Mouse (Mus musculus) E14TG2a.4 (cell line): ENCODE results near the gene Dzip1.

Source experiments
- H3K27me3 ChIP-seq: 2 replicates; pipeline ENCODE4 v1.6.1; 2014; ENCODE audit warnings: low read length, control low read depth; ENCODE audit not compliant: insufficient read depth
- H3K36me3 ChIP-seq: 2 replicates; pipeline ENCODE4 v1.6.1; 2014; ENCODE audit warnings: low read length, control low read depth; ENCODE audit not compliant: insufficient read depth
- H3K4me1 ChIP-seq: replicated peaks from 2 replicates; pipeline ENCODE4 v1.6.1; 2014; ENCODE audit warnings: low read depth, low read length, control low read depth
- H3K4me3 ChIP-seq: replicated peaks from 2 replicates; pipeline ENCODE4 v1.5.1; 2014; ENCODE audit warnings: mild to moderate bottlenecking, low read length
- H3K9me3 ChIP-seq: 2 replicates; pipeline ENCODE4 v1.6.1; 2014; ENCODE audit warnings: low read length, control low read depth
- CTCF ChIP-seq: conservative IDR thresholded peaks from 2 replicates; pipeline ENCODE4 v1.5.1; 2014; ENCODE audit warnings: low read length
- NANOG ChIP-seq: IDR thresholded peaks from 2 replicates; pipeline ENCODE4 v1.6.1; 2014; ENCODE audit warnings: borderline replicate concordance, low read length, mixed read lengths
- POU5F1 ChIP-seq: IDR thresholded peaks from 2 replicates; pipeline ENCODE4 v1.6.1; 2014; ENCODE audit warnings: low read length, borderline replicate concordance

Gene Dzip1

DNA sequence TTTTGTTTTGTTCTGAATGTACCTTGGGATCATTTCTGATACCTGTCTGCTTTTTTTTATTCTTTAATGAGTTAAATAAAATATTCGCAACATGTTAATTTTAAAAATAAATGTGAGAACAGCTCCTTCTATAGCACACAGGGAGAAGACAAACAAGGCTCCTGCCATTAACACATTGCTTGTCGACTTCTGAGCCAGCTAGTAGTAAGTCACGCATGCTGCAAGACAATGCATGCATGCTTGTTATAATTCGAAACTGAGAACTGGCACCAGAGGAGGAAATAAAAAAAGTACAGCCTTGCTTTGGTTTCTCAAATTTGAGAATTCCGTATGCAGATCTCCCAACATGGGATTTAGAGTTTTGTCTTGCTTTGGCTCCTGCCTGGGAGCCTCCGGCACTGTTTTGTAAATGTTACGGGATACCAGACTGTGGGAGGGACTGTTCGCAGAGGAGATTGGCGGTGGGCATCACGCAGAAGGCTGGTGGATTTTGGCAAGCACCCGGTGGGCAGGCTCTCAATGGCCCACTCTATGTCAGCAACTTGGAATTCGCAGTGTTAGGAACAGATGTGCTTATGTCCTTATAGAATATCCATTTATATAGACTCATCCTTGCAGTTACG, 57.0 kb downstream of the Dzip1 start:
- 0 out of 2 replicates have a peak, but pooled peaks cover 9% of the 10 kb centered on the region for H3K27me3 ChIP-seq
- H3K36me3 ChIP-seq, result no peaks in the 10 kb centered on the region
- no peak overlapping the region for H3K4me3 ChIP-seq
- TF ChIP-seq CTCF (no peak), POU5F1 (no peak), NANOG (no peak)
- peaks cover 14% of the 10 kb centered on the region for H3K4me1 ChIP-seq
- H3K9me3 ChIP-seq, result no peaks in the 10 kb centered on the region

- no peaks in the 10 kb centered on the region for H3K36me3 ChIP-seq
- peaks cover 14% of the 10 kb centered on the region for H3K4me1 ChIP-seq
- H3K4me3 ChIP-seq, result no peak overlapping the region
- H3K9me3 ChIP-seq, result no peaks in the 10 kb centered on the region
- H3K27me3 ChIP-seq, result 0 out of 2 replicates have a peak, but pooled peaks cover 9% of the 10 kb centered on the region
- TF ChIP-seq CTCF, result no peak
- no peak for TF ChIP-seq NANOG
- no peak for TF ChIP-seq POU5F1
Measured at GRCm38 (mm10) chr14:118867366-118867765, 57.9 kb downstream of the Dzip1 start.

DNA sequence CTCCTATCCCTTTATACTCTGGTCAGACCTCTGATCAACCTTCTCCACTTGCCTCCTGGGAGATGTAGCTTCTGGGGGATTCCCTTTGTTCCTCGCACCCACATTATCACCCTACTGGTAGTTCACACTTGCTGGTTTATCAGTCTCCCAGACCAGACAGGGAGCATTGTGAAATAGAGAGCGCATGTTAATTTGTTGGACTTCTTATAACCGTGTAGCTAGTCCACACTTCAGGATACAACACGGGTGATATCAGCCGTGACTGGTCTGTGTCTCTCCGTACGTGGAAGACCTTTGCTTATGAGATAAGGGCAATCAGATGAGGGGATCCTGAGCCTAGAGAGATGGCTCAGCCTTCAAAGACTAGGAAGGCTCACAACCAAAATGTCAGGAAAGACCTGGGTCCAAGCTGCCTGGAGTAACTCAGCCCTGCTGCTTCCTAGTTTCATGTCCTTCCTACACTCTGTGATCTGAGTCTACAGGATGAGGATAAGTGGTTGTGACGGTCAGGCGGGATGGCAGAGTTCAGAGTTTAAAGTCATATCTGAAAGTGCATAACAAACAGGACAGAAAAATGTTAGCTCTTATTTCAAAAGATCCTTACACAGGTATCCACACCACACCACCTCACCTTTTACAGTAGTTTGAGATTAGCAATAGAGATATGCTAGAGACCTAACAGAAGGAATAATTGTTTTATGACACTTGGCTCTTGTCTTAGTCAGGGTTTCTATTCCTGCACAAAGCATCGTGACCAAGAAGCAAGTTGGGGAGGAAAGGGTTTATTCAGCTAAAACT, 59.0 kb downstream of the Dzip1 start:
- Histone ChIP-seq H3K36me3 (no peaks in the 10 kb centered on the region), H3K27me3 (0 out of 2 replicates have a peak, but pooled peaks cover 14% of the 10 kb centered on the region), H3K4me3 (no peak overlapping the region), H3K9me3 (no peaks in the 10 kb centered on the region), H3K4me1 (peaks cover 14% of the 10 kb centered on the region)
- TF ChIP-seq CTCF (no peak), NANOG (no peak), POU5F1 (no peak)

- Histone ChIP-seq H3K4me3 (no peak overlapping the region), H3K4me1 (peaks cover 14% of the 10 kb centered on the region), H3K9me3 (no peaks in the 10 kb centered on the region), H3K36me3 (no peaks in the 10 kb centered on the region), H3K27me3 (0 out of 2 replicates have a peak, but pooled peaks cover 14% of the 10 kb centered on the region)
- no peak for TF ChIP-seq CTCF
- TF ChIP-seq NANOG, result no peak
- no peak for TF ChIP-seq POU5F1
Measured at GRCm38 (mm10) chr14:118864905-118865304, 60.4 kb downstream of the Dzip1 start.

GRCm38 (mm10) chr14:118862253-118862652, 63.0 kb downstream of the Dzip1 start:
- TF ChIP-seq CTCF (no peak), NANOG (no peak), POU5F1 (no peak)
- Histone ChIP-seq H3K9me3 (peaks cover 5% of the 10 kb centered on the region; the same call in 1 of the 2 replicates), H3K27me3 (peaks cover 29% of the 10 kb centered on the region), H3K4me1 (peaks cover 5% of the 10 kb centered on the region), H3K36me3 (no peaks in the 10 kb centered on the region), H3K4me3 (no peak overlapping the region)

DNA sequence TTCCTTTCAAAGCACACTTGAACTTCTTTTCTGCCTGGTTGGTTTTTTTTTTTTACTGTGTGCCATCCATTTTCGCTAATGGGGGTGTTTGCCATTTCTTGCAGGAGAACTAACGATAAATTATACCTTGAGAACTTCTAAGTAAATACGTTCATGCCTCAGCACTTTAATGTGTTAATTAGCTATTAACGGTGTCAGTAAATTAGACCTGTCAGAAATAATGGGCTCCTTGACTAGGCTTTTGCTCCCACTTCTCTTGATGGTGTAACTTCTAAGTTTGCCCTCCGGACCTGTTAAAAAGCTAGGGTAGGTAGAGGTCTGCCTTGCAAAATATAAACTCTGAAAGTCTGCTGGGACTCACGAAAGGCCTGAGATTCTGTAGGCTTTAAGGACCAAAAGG, 66.9 kb downstream of the Dzip1 start:
- Histone ChIP-seq H3K36me3 (no peaks in the 10 kb centered on the region), H3K9me3 (peaks cover 5% of the 10 kb centered on the region; the same call in 1 of the 2 replicates), H3K27me3 (peaks cover 56% of the 10 kb centered on the region), H3K4me1 (peaks cover 17% of the 10 kb centered on the region), H3K4me3 (no peak overlapping the region)
- TF ChIP-seq POU5F1 (no peak), CTCF (no peak), NANOG (no peak)

DNA sequence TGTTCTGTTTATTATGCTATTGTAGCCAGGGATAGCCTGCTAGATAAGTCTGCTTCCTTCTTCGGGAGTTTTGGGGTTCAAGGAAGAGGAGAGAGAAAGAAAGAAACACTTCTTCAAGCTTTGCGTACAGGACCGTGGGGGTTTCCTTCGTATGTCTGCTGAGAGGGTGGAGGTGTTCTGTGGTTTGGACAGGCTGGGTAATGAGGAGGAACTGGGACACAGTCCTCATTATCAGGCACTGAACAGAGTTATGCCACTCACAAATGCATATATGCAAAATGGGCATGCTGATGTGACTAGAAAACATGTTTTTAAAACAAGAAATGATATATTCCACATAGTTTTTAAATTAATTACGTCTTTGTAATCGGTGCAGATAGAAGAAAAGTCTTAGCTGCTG, 68.7 kb downstream of the Dzip1 start:
- TF ChIP-seq CTCF, result no peak
- TF ChIP-seq NANOG, result no peak
- TF ChIP-seq POU5F1, result no peak
- no peaks in the 10 kb centered on the region for H3K36me3 ChIP-seq
- peaks cover 5% of the 10 kb centered on the region; the same call in 1 of the 2 replicates for H3K9me3 ChIP-seq
- peaks cover 64% of the 10 kb centered on the region for H3K27me3 ChIP-seq
- peaks cover 17% of the 10 kb centered on the region for H3K4me1 ChIP-seq
- no peak overlapping the region for H3K4me3 ChIP-seq

DNA sequence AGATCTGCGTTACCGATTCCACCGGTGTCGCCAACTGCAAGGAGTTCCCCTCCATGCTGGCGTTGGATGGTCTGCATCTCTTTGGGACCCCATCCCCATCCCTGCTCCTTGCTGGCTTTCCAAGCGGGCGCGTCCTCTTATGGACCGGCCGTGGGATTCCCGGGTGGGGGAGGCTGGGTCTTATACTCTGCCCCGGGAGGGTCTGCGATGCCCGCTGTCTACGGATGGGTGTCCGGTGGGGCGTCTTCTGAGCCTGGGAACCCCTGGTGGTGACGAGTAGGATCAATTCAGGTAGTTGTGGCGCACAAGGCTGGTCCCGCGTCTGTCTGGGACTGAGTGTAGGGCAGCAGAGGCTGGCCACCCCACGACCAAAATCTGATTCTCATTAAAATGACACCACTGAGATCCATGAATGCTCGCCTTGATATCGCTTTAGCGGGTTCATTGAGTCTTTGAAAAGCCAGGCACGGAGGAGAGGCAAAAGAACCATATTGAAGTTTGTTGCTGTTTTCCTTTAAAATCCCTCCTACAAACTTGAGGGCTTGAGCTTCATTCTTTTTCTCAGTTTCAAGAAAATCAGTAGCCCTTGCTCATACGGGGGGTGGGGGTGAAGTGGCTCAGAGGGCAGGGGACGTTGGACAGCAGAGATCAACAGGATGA, 70.0 kb downstream of the Dzip1 start:
- Histone ChIP-seq H3K9me3 (peaks cover 5% of the 10 kb centered on the region; the same call in 1 of the 2 replicates), H3K27me3 (peaks cover 62% of the 10 kb centered on the region), H3K4me1 (peaks cover 18% of the 10 kb centered on the region), H3K4me3 (peak overlapping the region; percentile 80), H3K36me3 (no peaks in the 10 kb centered on the region)
- TF ChIP-seq CTCF (no peak), POU5F1 (no peak), NANOG (no peak)
